Mouse (Mus musculus): ENCODE measurements around the gene Spata31d1a.

- TF ChIP-seq POLR2A (IDR thresholded peaks at IDR 0.05; ENCODE audit: control insufficient read depth, extremely low read depth, insufficient read depth, low read length, poor library complexity): no peak
- no peak for TF ChIP-seq CTCF (IDR thresholded peaks at IDR 0.05; ENCODE audit: borderline replicate concordance, control insufficient read depth, extremely low read depth, insufficient read depth, low read length, poor library complexity)
Measured at GRCm38 (mm10) chr13:59719475-59719874, 9.3 kb upstream of the Spata31d1a start.
